14 mouse cellular contexts compared by ENCODE assay signal in the genomic region with DNA sequence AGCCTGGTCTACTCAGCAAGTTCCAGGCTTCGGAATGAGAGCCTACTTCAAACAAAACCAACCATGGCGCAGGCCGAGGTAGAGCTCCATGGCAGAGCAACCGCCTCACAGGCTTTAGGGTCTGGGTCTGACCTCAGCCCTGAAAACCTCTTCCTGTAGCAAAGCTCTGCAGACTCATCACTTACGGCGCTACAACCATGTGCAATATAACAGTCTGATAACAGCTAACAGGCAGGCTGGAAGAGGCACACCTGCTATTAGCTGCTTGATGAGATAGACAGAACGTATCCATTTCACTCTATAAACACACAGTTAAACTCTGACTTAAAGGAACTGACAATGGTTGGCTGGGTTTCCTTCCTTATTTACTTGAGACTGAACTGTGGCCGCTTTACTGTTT. TPM values are rescaled to one million over a fixed set of nuclear protein-coding genes. Genes with fewer than 3 reads are reported as not detected.
DNase-seq lines count a peak whose midpoint lies in the region; ATAC-seq lines count a peak whose summit lies in the region.
"Had no signal": no experiment of that assay in that cellular context is flagged by ENCODE, and none has a peak within 500 bp of the region (broad histone marks: within the 10 kb centered on the region; RNA-seq: fewer than 3 reads in every experiment).

No protein-coding gene starts in this region.

- no peak for DNase-seq in heart, postnatal 4 days
- peak; percentile 38 for DNase-seq in thymus, postnatal 14 days
- DNase-seq in Muller cell, postnatal 12 days (ENCODE audit: inconsistent ontology term), result no peak
- DNase-seq in left cerebral cortex, adult 11 months (ENCODE audit: low spot score), result no peak
- DNase-seq in heart, postnatal 10 days, result no peak
- DNase-seq: gastrocnemius, adult 2 months; kidney, adult 8-10 months had no signal

- H3K9ac ChIP-seq in heart, embryonic 16.5 days (ENCODE audit: low read length), result no peak overlapping the region
- no peak overlapping the region for H3K9ac ChIP-seq in liver, embryonic 16.5 days (ENCODE audit: low read depth, low read length)

- H3K9me3 ChIP-seq in heart, embryonic 16.5 days (replicated peaks; ENCODE audit: control insufficient read depth, low read length), result no peaks in the 10 kb centered on the region
- no peaks in the 10 kb centered on the region for H3K9me3 ChIP-seq in liver, embryonic 16.5 days (replicated peaks; ENCODE audit: control insufficient read depth, low read length)

- no peak for ATAC-seq in heart, embryonic 16.5 days (replicated peaks; ENCODE audit: extremely low read depth, insufficient read depth, low FRiP score)
- ATAC-seq in common myeloid progenitor, adult 5-6 weeks (replicated peaks; ENCODE audit: low read depth, poor library complexity, severe bottlenecking), result peak; percentile 66
- ATAC-seq in liver, embryonic 16.5 days (ENCODE audit: low read depth), result peak; percentile 21; the same call in 1 of the 2 replicates
- ATAC-seq: forebrain, embryonic 16.5 days had no signal

- intact Hi-C loops in heart, postnatal 10 days (cut with DNase I), result no loop called here

- H3K4me2 ChIP-seq in heart, embryonic 16.5 days (ENCODE audit: low read depth, low read length), result no peak overlapping the region
- no peak overlapping the region for H3K4me2 ChIP-seq in liver, embryonic 16.5 days (ENCODE audit: low read depth, low read length)

- H3K4me3 ChIP-seq in heart, embryonic 16.5 days (ENCODE audit: low read length), result no peak overlapping the region
- no peak overlapping the region for H3K4me3 ChIP-seq in liver, embryonic 16.5 days (ENCODE audit: low read depth, low read length)
- H3K4me3 ChIP-seq: gastrocnemius, adult 2 months had no signal

- 80% methylated on average over 8 of the region's 8 CpGs for WGBS in heart, embryonic 16.5 days
- WGBS in liver, embryonic 16.5 days (ENCODE audit: insufficient replicate concordance), result 39% methylated on average over 8 of the region's 8 CpGs

- H3K27me3 ChIP-seq in heart, embryonic 16.5 days (ENCODE audit: control insufficient read depth, insufficient read depth, low read length), result no peaks in the 10 kb centered on the region
- no peaks in the 10 kb centered on the region for H3K27me3 ChIP-seq in liver, embryonic 16.5 days (ENCODE audit: control insufficient read depth, insufficient read depth, low read depth, low read length)

- H3K36me3 ChIP-seq in heart, embryonic 16.5 days (ENCODE audit: control insufficient read depth, insufficient read depth), result peaks cover 63% of the 10 kb centered on the region
- peaks cover 42% of the 10 kb centered on the region for H3K36me3 ChIP-seq in liver, embryonic 16.5 days (ENCODE audit: control insufficient read depth, insufficient read depth)

- no peaks in the 10 kb centered on the region for H3K4me1 ChIP-seq in heart, embryonic 16.5 days (ENCODE audit: control insufficient read depth, insufficient read depth, low read length)
- peaks cover 10% of the 10 kb centered on the region; the same call in 1 of the 2 replicates for H3K4me1 ChIP-seq in liver, embryonic 16.5 days (ENCODE audit: control insufficient read depth, low read depth, low read length)

- H3K27ac ChIP-seq in heart, embryonic 16.5 days (ENCODE audit: low read length), result peak overlapping the region; percentile 54; the same call in 1 of the 2 replicates
- H3K27ac ChIP-seq in liver, embryonic 16.5 days (ENCODE audit: low read length), result no peak overlapping the region
- H3K27ac ChIP-seq: gastrocnemius, adult 2 months had no signal

RNA-seq across cellular contexts. Expression of a gene that starts 14.6 kb away (rescaled TPM):
- polyA plus RNA-seq in heart, embryonic 16.5 days (2015; fragmentation: Nextera tagmentation; extraction: Ambion mirVana), result 65.9 and 72.3 TPM in 2 replicates
- total RNA-seq in heart, postnatal 4 days (2021), result 10 to 100 TPM; 60.5 to 61.7 TPM
- total RNA-seq in common myeloid progenitor, adult 5-6 weeks (2017), result 56.9 and 62.6 TPM in 2 replicates
- polyA plus RNA-seq in liver, embryonic 16.5 days (2015; fragmentation: Nextera tagmentation; extraction: Ambion mirVana), result 33.4 and 34.2 TPM in 2 replicates
- total RNA-seq in heart, postnatal 10 days (2021), result 10 to 100 TPM; 58.7 to 59.8 TPM

RNA-seq across cellular contexts. Expression of a gene that starts 21.3 kb away (rescaled TPM):
- 0.11 and 0.20 TPM in 2 replicates for polyA plus RNA-seq in heart, embryonic 16.5 days (2015; fragmentation: Nextera tagmentation; extraction: Ambion mirVana)
- total RNA-seq in heart, postnatal 4 days (2021), result not detected
- not detected in 2 replicates for total RNA-seq in common myeloid progenitor, adult 5-6 weeks (2017)
- 0.07 TPM in 1 of 2 replicates, not detected in the other for polyA plus RNA-seq in liver, embryonic 16.5 days (2015; fragmentation: Nextera tagmentation; extraction: Ambion mirVana)
- not detected for total RNA-seq in heart, postnatal 10 days (2021)
- total RNA-seq: heart, adult 8-10 months; layer of hippocampus, postnatal 25 days had no signal
- polyA plus RNA-seq: cortical plate, adult 2 months had no signal

RNA-seq across cellular contexts. Expression of a gene that starts 21.6 kb away (rescaled TPM):
- polyA plus RNA-seq in heart, embryonic 16.5 days (2015; fragmentation: Nextera tagmentation; extraction: Ambion mirVana), result 1.2 TPM in 2 replicates
- 1 to 10 TPM; 1.2 to 1.6 TPM for total RNA-seq in heart, postnatal 4 days (2021)
- total RNA-seq in common myeloid progenitor, adult 5-6 weeks (2017), result 2.2 and 2.6 TPM in 2 replicates
- polyA plus RNA-seq in liver, embryonic 16.5 days (2015; fragmentation: Nextera tagmentation; extraction: Ambion mirVana), result 0.05 and 0.08 TPM in 2 replicates
- 1 to 10 TPM; 1.2 TPM for total RNA-seq in heart, postnatal 10 days (2021)

RNA-seq across cellular contexts. Expression of a gene that starts 47.6 kb away (rescaled TPM):
- polyA plus RNA-seq in heart, embryonic 16.5 days (2015; fragmentation: Nextera tagmentation; extraction: Ambion mirVana), result 50.2 and 54.6 TPM in 2 replicates
- total RNA-seq in heart, postnatal 4 days (2021), result 10 to 100 TPM; 54.0 to 62.6 TPM
- 19.5 and 34.3 TPM in 2 replicates for total RNA-seq in common myeloid progenitor, adult 5-6 weeks (2017)
- 19.5 and 20.4 TPM in 2 replicates for polyA plus RNA-seq in liver, embryonic 16.5 days (2015; fragmentation: Nextera tagmentation; extraction: Ambion mirVana)
- total RNA-seq in heart, postnatal 10 days (2021), result 10 to 100 TPM; 61.0 to 65.9 TPM
